Comparison of ENCODE assay signal across 24 mouse cellular contexts in genomic region chr15:95425085-95425484, GRCm38 (mm10).
A peak's percentile ranks its signal among the peaks of the same experiment; 100 is the strongest.
DNase-seq lines count a peak whose midpoint lies in the region; ATAC-seq and TF ChIP-seq lines count a peak whose summit lies in the region.
"Had no signal": no experiment of that assay in that cellular context is flagged by ENCODE, and none has a peak within 500 bp of the region (broad histone marks: within the 10 kb centered on the region; RNA-seq: fewer than 3 reads in every experiment).

No protein-coding gene starts in this region.

- no peaks in the 10 kb centered on the region for H3K27me3 ChIP-seq in hindbrain, postnatal 0 days (ENCODE audit: insufficient read depth, low read length)
- H3K27me3 ChIP-seq in hindbrain, embryonic 11.5 days (ENCODE audit: control insufficient read depth, insufficient read depth, low read length): no peaks in the 10 kb centered on the region
- H3K27me3 ChIP-seq: embryonic facial prominence, embryonic 13.5 days; forebrain, embryonic 15.5 days; hindbrain, embryonic 15.5 days had no signal

- H3K36me3 ChIP-seq in hindbrain, postnatal 0 days (ENCODE audit: insufficient read depth, low read length): no peaks in the 10 kb centered on the region
- 0 out of 2 replicates have a peak, but pooled peaks cover 2% of the 10 kb centered on the region for H3K36me3 ChIP-seq in hindbrain, embryonic 11.5 days (ENCODE audit: control insufficient read depth, insufficient read depth, low read length)
- H3K36me3 ChIP-seq: embryonic facial prominence, embryonic 10.5 days; embryonic facial prominence, embryonic 13.5 days had no signal

- TF ChIP-seq CTCF in hindbrain, postnatal 0 days (IDR thresholded peaks at IDR 0.05; ENCODE audit: low read depth): no peak

- 61% methylated on average over 7 of the region's 7 CpGs for WGBS in hindbrain, postnatal 0 days
- WGBS in hindbrain, embryonic 11.5 days: 90% methylated on average over 7 of the region's 7 CpGs

- no peak overlapping the region for H3K27ac ChIP-seq in hindbrain, postnatal 0 days
- H3K27ac ChIP-seq in hindbrain, embryonic 11.5 days (ENCODE audit: low read depth, low read length): no peak overlapping the region; the same call in 1 of the 2 replicates
- H3K27ac ChIP-seq: embryonic facial prominence, embryonic 10.5 days; embryonic facial prominence, embryonic 13.5 days; forebrain, embryonic 12.5 days; forebrain, embryonic 15.5 days; gastrocnemius, adult 2 months; hindbrain, embryonic 15.5 days had no signal

- no peak overlapping the region for H3K4me2 ChIP-seq in hindbrain, postnatal 0 days (ENCODE audit: low read depth, low read length)
- H3K4me2 ChIP-seq in hindbrain, embryonic 11.5 days (replicated peaks; ENCODE audit: low read depth, low read length): no peak overlapping the region
- H3K4me2 ChIP-seq: embryonic facial prominence, embryonic 13.5 days; forebrain, embryonic 12.5 days; forebrain, embryonic 15.5 days; heart, embryonic 11.5 days; hindbrain, embryonic 15.5 days had no signal

- no peaks in the 10 kb centered on the region for H3K9me3 ChIP-seq in hindbrain, postnatal 0 days (ENCODE audit: low read length)
- H3K9me3 ChIP-seq in hindbrain, embryonic 11.5 days (ENCODE audit: control insufficient read depth, low read length): no peaks in the 10 kb centered on the region
- H3K9me3 ChIP-seq: embryonic facial prominence, embryonic 10.5 days; embryonic facial prominence, embryonic 13.5 days; forebrain, embryonic 12.5 days; forebrain, embryonic 15.5 days; hindbrain, embryonic 15.5 days had no signal

- DNase-seq in hindbrain, postnatal 0 days (ENCODE audit: low spot score): no peak
- no peak for DNase-seq in hindbrain, embryonic 11.5 days (ENCODE audit: low spot score)
- DNase-seq in left cerebral cortex, postnatal 14 days (ENCODE audit: low spot score in 2 of 2): peak; percentile 31 to 54
- no peak for DNase-seq in left cerebral cortex, postnatal 36 days (ENCODE audit: low spot score in 2 of 2)
- DNase-seq in right cerebral cortex, postnatal 14 days: peak; percentile 17
- DNase-seq in right cerebral cortex, postnatal 4 days: no peak
- DNase-seq: adrenal gland, adult 2 months; adrenal gland, postnatal 14 days; cerebellum, adult 11-12 months; cerebellum, adult 8-10 months; cerebellum, postnatal 10 days; cerebellum, postnatal 36 days; embryo, embryonic 11 days; gastrocnemius, adult 2 months; gastrocnemius, postnatal 14 days; heart, adult 11 months had no signal

- ATAC-seq in hindbrain, postnatal 0 days: peak; percentile 15; the same call in 1 of the 2 replicates
- ATAC-seq in hindbrain, embryonic 11.5 days (ENCODE audit: low FRiP score): no peak
- ATAC-seq: CD4-positive, CD25-positive, alpha-beta regulatory T cell, adult 4 months; forebrain, embryonic 15.5 days had no signal

- H3K4me1 ChIP-seq in hindbrain, postnatal 0 days (ENCODE audit: insufficient read depth, low read length): no peaks in the 10 kb centered on the region
- H3K4me1 ChIP-seq in hindbrain, embryonic 11.5 days (replicated peaks; ENCODE audit: control insufficient read depth, insufficient read depth, low read length): peaks cover 3% of the 10 kb centered on the region
- H3K4me1 ChIP-seq: embryonic facial prominence, embryonic 13.5 days; hindbrain, embryonic 15.5 days had no signal

- H3K4me3 ChIP-seq in hindbrain, postnatal 0 days (ENCODE audit: low read length): no peak overlapping the region
- H3K4me3 ChIP-seq in hindbrain, embryonic 11.5 days (ENCODE audit: low read depth, low read length): no peak overlapping the region
- H3K4me3 ChIP-seq: embryonic facial prominence, embryonic 10.5 days; embryonic facial prominence, embryonic 13.5 days; erythroblast, embryonic 14.5 days; forebrain, embryonic 12.5 days; forebrain, embryonic 15.5 days; gastrocnemius, adult 2 months; hindbrain, embryonic 15.5 days had no signal

- no peak overlapping the region for H3K9ac ChIP-seq in hindbrain, postnatal 0 days (replicated peaks; ENCODE audit: low read length)
- H3K9ac ChIP-seq in hindbrain, embryonic 11.5 days (ENCODE audit: low read depth, low read length): no peak overlapping the region
- H3K9ac ChIP-seq: embryonic facial prominence, embryonic 13.5 days; forebrain, embryonic 12.5 days; forebrain, embryonic 15.5 days; hindbrain, embryonic 15.5 days had no signal

- intact Hi-C loops in left cerebral cortex, postnatal 14 days (cut with DNase I): no loop called here
- intact Hi-C loops in left cerebral cortex, postnatal 36 days (cut with DNase I): loop anchor here (10.0 kb wide), 1 partner anchor 100 kb away; the partner anchor contains the start of gene Nell2

Comparison
In these comparisons a context has a peak if more than half of its experiments do, and no peak if none do; other contexts are left out.
1. DNase-seq: peak in left cerebral cortex, postnatal 14 days (2 of 2) and right cerebral cortex, postnatal 14 days (single experiment); none in hindbrain, postnatal 0 days (single experiment), hindbrain, embryonic 11.5 days (single experiment), left cerebral cortex, postnatal 36 days (0 of 2) and right cerebral cortex, postnatal 4 days (single experiment).